Mouse (Mus musculus) limb, embryonic 11.5 days (tissue): ENCODE results near the gene 4930544D05Rik. TPM values are rescaled to one million over a fixed set of nuclear protein-coding genes. Genes with fewer than 3 reads are reported as not detected.

Experiments
- ATAC-seq: fragments of 200-750 bp; cut with Nextera tagmentation; 2 replicates; pipeline ENCODE4 v1.8.0; 2017; ENCODE audit warnings: low read depth; ENCODE audit not compliant: insufficient number of reproducible peaks, low FRiP score, low TSS enrichment
- DNase-seq: peaks from one replicate; pipeline ENCODE4 v3.0.0-alpha.2; 2015; ENCODE audit warnings: low spot score
- H3K27ac ChIP-seq: fragments of 300-500 bp; sonication (generic); replicated peaks from 2 replicates; pipeline ENCODE4 v1.5.1; 2014; ENCODE audit warnings: low read depth, mild to moderate bottlenecking, low read length
- H3K27me3 ChIP-seq: fragments of 300-500 bp; sonication (generic); 2 replicates; pipeline ENCODE4 v1.6.1; 2014; ENCODE audit warnings: mild to moderate bottlenecking, low read length, mixed read lengths; ENCODE audit not compliant: control insufficient read depth, insufficient read depth
- H3K36me3 ChIP-seq: fragments of 300-500 bp; sonication (generic); 2 replicates; pipeline ENCODE4 v1.6.1; 2014; ENCODE audit warnings: mild to moderate bottlenecking, low read length, moderate library complexity, mixed read lengths; ENCODE audit not compliant: control insufficient read depth, insufficient read depth
- H3K4me1 ChIP-seq: fragments of 300-500 bp; sonication (generic); 2 replicates; pipeline ENCODE4 v1.6.1; 2014; ENCODE audit warnings: low read length, mixed read lengths; ENCODE audit not compliant: control insufficient read depth, insufficient read depth
- H3K4me2 ChIP-seq: fragments of 300-500 bp; sonication (generic); 2 replicates; pipeline ENCODE4 v1.6.1; 2014; ENCODE audit warnings: low read depth, mild to moderate bottlenecking, moderate library complexity; ENCODE audit not compliant: severe bottlenecking
- H3K4me3 ChIP-seq: fragments of 300-500 bp; sonication (generic); 2 replicates; pipeline ENCODE4 v1.5.1; 2014; ENCODE audit warnings: low read depth, low read length
- H3K9ac ChIP-seq: fragments of 300-500 bp; sonication (generic); 2 replicates; pipeline ENCODE4 v1.6.1; 2014; ENCODE audit warnings: mild to moderate bottlenecking, low read length
- H3K9me3 ChIP-seq: fragments of 300-500 bp; sonication (generic); 2 replicates; pipeline ENCODE4 v1.6.1; 2016; ENCODE audit warnings: low read length; ENCODE audit not compliant: control insufficient read depth
- WGBS: fragments of 180-500 bp; shearing (Covaris S2); extraction: QIAGEN DNeasy Blood & Tissue Kit; methylation state at CpG from one replicate; pipeline ENCODE4 v1.1.7; 2014; 5-methylcytosine and 5-hydroxymethylcytosine counted together
- polyA plus RNA-seq: library from polyadenylated mRNA; unstranded; fragments of >200 nt; fragmentation: Nextera tagmentation; extraction: Ambion mirVana; gene quantifications from 2 replicates; pipeline ENCODE4 v1.2.1, GENCODE M21; 2014

The 4930544D05Rik gene
- polyA plus RNA-seq, 1 experiment from 2014 or later: not detected

GRCm38 (mm10) chr11:70647716-70648420 lies 32.2 kb downstream of the 4930544D05Rik start:
- WGBS: 3% methylated on average over 28 of the region's 28 CpGs

GRCm38 (mm10) chr11:70648512-70648911 lies 32.9 kb downstream of the 4930544D05Rik start:
- peaks cover 38% of the 10 kb centered on the region for H3K36me3 ChIP-seq
- no peak for ATAC-seq
- peak overlapping the region; percentile 90 for H3K4me2 ChIP-seq
- no peaks in the 10 kb centered on the region for H3K27me3 ChIP-seq
- peak overlapping the region; percentile 58 for H3K4me3 ChIP-seq
- DNase-seq: no peak
- peaks cover 32% of the 10 kb centered on the region for H3K4me1 ChIP-seq
- H3K9me3 ChIP-seq: no peaks in the 10 kb centered on the region
- no peak overlapping the region for H3K27ac ChIP-seq
- peak overlapping the region; percentile 68 for H3K9ac ChIP-seq
- 86% methylated on average over 4 of the region's 4 CpGs for WGBS

More at GRCm38 (mm10) chr11:70647716-70648420, 32.2 kb downstream of the 4930544D05Rik start:
- Histone ChIP-seq H3K4me3 (peak overlapping the region; percentile 58), H3K27ac (peak overlapping the region; percentile 86), H3K9me3 (no peaks in the 10 kb centered on the region), H3K9ac (peak overlapping the region; percentile 68), H3K4me2 (peak overlapping the region; percentile 90), H3K36me3 (peaks cover 38% of the 10 kb centered on the region), H3K4me1 (peaks cover 32% of the 10 kb centered on the region), H3K27me3 (no peaks in the 10 kb centered on the region)
- no peak for ATAC-seq
- peak; percentile 57 for DNase-seq

GRCm38 (mm10) chr11:70649185-70649734 lies 33.6 kb downstream of the 4930544D05Rik start:
- DNase-seq (no peak), ATAC-seq (no peak)
- Histone ChIP-seq H3K9me3 (no peaks in the 10 kb centered on the region), H3K9ac (no peak overlapping the region; the same call in 1 of the 2 replicates), H3K4me2 (peak overlapping the region; percentile 90; the same call in 1 of the 2 replicates), H3K27me3 (no peaks in the 10 kb centered on the region), H3K4me1 (peaks cover 32% of the 10 kb centered on the region), H3K4me3 (no peak overlapping the region), H3K27ac (no peak overlapping the region), H3K36me3 (peaks cover 36% of the 10 kb centered on the region)
- 80% methylated on average over 8 of the region's 8 CpGs for WGBS

- Histone ChIP-seq H3K27me3 (no peaks in the 10 kb centered on the region), H3K9me3 (no peaks in the 10 kb centered on the region), H3K36me3 (peaks cover 28% of the 10 kb centered on the region), H3K9ac (no peak overlapping the region), H3K4me3 (peak overlapping the region; percentile 16; the same call in 1 of the 2 replicates), H3K4me1 (peaks cover 32% of the 10 kb centered on the region), H3K4me2 (no peak overlapping the region), H3K27ac (no peak overlapping the region)
- ATAC-seq: no peak
- DNase-seq: no peak
- WGBS: 86% methylated on average over 12 of the region's 12 CpGs
Observed at GRCm38 (mm10) chr11:70650322-70651175, 34.9 kb downstream of the 4930544D05Rik start.

- H3K27ac ChIP-seq: no peak overlapping the region
- H3K36me3 ChIP-seq: peaks cover 28% of the 10 kb centered on the region
- DNase-seq (no peak), ATAC-seq (no peak)
- no peaks in the 10 kb centered on the region for H3K9me3 ChIP-seq
- peaks cover 32% of the 10 kb centered on the region for H3K4me1 ChIP-seq
- WGBS: 77% methylated on average over 2 of the region's 2 CpGs
- H3K27me3 ChIP-seq: no peaks in the 10 kb centered on the region
- peak overlapping the region; percentile 1; the same call in 1 of the 2 replicates for H3K4me2 ChIP-seq
- peak overlapping the region; percentile 6 for H3K4me3 ChIP-seq
- H3K9ac ChIP-seq: no peak overlapping the region
Observed at GRCm38 (mm10) chr11:70651391-70651790, 35.7 kb downstream of the 4930544D05Rik start.

- Histone ChIP-seq H3K4me1 (peaks cover 38% of the 10 kb centered on the region), H3K4me2 (peak overlapping the region; percentile 96), H3K36me3 (peaks cover 28% of the 10 kb centered on the region), H3K4me3 (peak overlapping the region; percentile 100), H3K9ac (peak overlapping the region; percentile 98; the same call in 1 of the 2 replicates), H3K27ac (peak overlapping the region; percentile 97; the same call in 1 of the 2 replicates), H3K27me3 (no peaks in the 10 kb centered on the region), H3K9me3 (no peaks in the 10 kb centered on the region)
- ATAC-seq (no peak), DNase-seq (peak; percentile 61)
- 62% methylated on average over 12 of the region's 12 CpGs for WGBS
Observed at GRCm38 (mm10) chr11:70652029-70652883, 36.6 kb downstream of the 4930544D05Rik start.

GRCm38 (mm10) chr11:70652884-70653344 lies 37.3 kb downstream of the 4930544D05Rik start:
- peak overlapping the region; percentile 96 for H3K4me2 ChIP-seq
- no peaks in the 10 kb centered on the region for H3K27me3 ChIP-seq
- H3K27ac ChIP-seq: peak overlapping the region; percentile 97
- DNase-seq (no peak), ATAC-seq (no peak)
- H3K4me1 ChIP-seq: peaks cover 44% of the 10 kb centered on the region
- no peaks in the 10 kb centered on the region for H3K9me3 ChIP-seq
- H3K4me3 ChIP-seq: peak overlapping the region; percentile 100
- peak overlapping the region; percentile 98 for H3K9ac ChIP-seq
- 53% methylated on average over 6 of the region's 6 CpGs for WGBS
- peaks cover 28% of the 10 kb centered on the region for H3K36me3 ChIP-seq
